Mouse (Mus musculus) E14TG2a.4 (cell line): Measurements from ENCODE around the gene Zmym2.
"Not testable (repeated sequence)": the region's sequence is repeated elsewhere in the genome, so short reads cannot be mapped to it uniquely, and the experiment has no call there.

Experiments used
- H3K27me3 ChIP-seq: 2 replicates; pipeline ENCODE4 v1.6.1; 2014; ENCODE audit warnings: low read length, control low read depth; ENCODE audit not compliant: insufficient read depth
- H3K36me3 ChIP-seq: 2 replicates; pipeline ENCODE4 v1.6.1; 2014; ENCODE audit warnings: low read length, control low read depth; ENCODE audit not compliant: insufficient read depth
- H3K4me1 ChIP-seq: replicated peaks from 2 replicates; pipeline ENCODE4 v1.6.1; 2014; ENCODE audit warnings: low read depth, low read length, control low read depth
- H3K4me3 ChIP-seq: replicated peaks from 2 replicates; pipeline ENCODE4 v1.5.1; 2014; ENCODE audit warnings: mild to moderate bottlenecking, low read length
- H3K9me3 ChIP-seq: 2 replicates; pipeline ENCODE4 v1.6.1; 2014; ENCODE audit warnings: low read length, control low read depth
- CTCF ChIP-seq: conservative IDR thresholded peaks from 2 replicates; pipeline ENCODE4 v1.5.1; 2014; ENCODE audit warnings: low read length
- NANOG ChIP-seq: IDR thresholded peaks from 2 replicates; pipeline ENCODE4 v1.6.1; 2014; ENCODE audit warnings: borderline replicate concordance, low read length, mixed read lengths
- POU5F1 ChIP-seq: IDR thresholded peaks from 2 replicates; pipeline ENCODE4 v1.6.1; 2014; ENCODE audit warnings: low read length, borderline replicate concordance

Gene Zmym2

GRCm38 (mm10) chr14:56875586-56876159, 10.8 kb upstream of the Zmym2 start:
- Histone ChIP-seq H3K4me3 (no peak overlapping the region), H3K36me3 (no peaks in the 10 kb centered on the region), H3K27me3 (0 out of 2 replicates have a peak, but pooled peaks cover 4% of the 10 kb centered on the region), H3K4me1 (peaks cover 15% of the 10 kb centered on the region), H3K9me3 (peaks cover 69% of the 10 kb centered on the region)
- TF ChIP-seq NANOG (no peak), POU5F1 (no peak), CTCF (no peak)

- Histone ChIP-seq H3K4me3 (no peak overlapping the region), H3K27me3 (0 out of 2 replicates have a peak, but pooled peaks cover 4% of the 10 kb centered on the region), H3K9me3 (peaks cover 17% of the 10 kb centered on the region), H3K4me1 (no peaks in the 10 kb centered on the region), H3K36me3 (no peaks in the 10 kb centered on the region)
- TF ChIP-seq CTCF (no peak), POU5F1 (no peak), NANOG (no peak)
Measured at GRCm38 (mm10) chr14:56881271-56881670, 5.2 kb upstream of the Zmym2 start.

GRCm38 (mm10) chr14:56883431-56883830, 3.0 kb upstream of the Zmym2 start:
- TF ChIP-seq POU5F1, result no peak
- no peak for TF ChIP-seq CTCF
- no peak for TF ChIP-seq NANOG

GRCm38 (mm10) chr14:56885308-56885771, 1.1 kb upstream of the Zmym2 start:
- Histone ChIP-seq H3K9me3 (no peaks in the 10 kb centered on the region), H3K36me3 (peaks cover 19% of the 10 kb centered on the region), H3K4me1 (peaks cover 29% of the 10 kb centered on the region), H3K27me3 (0 out of 2 replicates have a peak, but pooled peaks cover 3% of the 10 kb centered on the region), H3K4me3 (peak overlapping the region; percentile 84)
- TF ChIP-seq NANOG (no peak), CTCF (peak; percentile 65)

More at GRCm38 (mm10) chr14:56883431-56883830, 3.0 kb upstream of the Zmym2 start:
- Histone ChIP-seq H3K9me3 (peaks cover 2% of the 10 kb centered on the region; the same call in 1 of the 2 replicates), H3K36me3 (peaks cover 2% of the 10 kb centered on the region), H3K4me3 (no peak overlapping the region), H3K4me1 (peaks cover 12% of the 10 kb centered on the region), H3K27me3 (0 out of 2 replicates have a peak, but pooled peaks cover 4% of the 10 kb centered on the region)

- Histone ChIP-seq H3K36me3 (peaks cover 25% of the 10 kb centered on the region), H3K4me1 (peaks cover 29% of the 10 kb centered on the region), H3K4me3 (peak overlapping the region; percentile 84)
- H3K27me3 ChIP-seq, H3K9me3 ChIP-seq: not testable (repeated sequence)
Measured at GRCm38 (mm10) chr14:56885986-56886593, 363 bp upstream of the Zmym2 start.

- TF ChIP-seq NANOG, result no peak
- TF ChIP-seq POU5F1, result no peak
- no peak for TF ChIP-seq CTCF
- no peaks in the 10 kb centered on the region for H3K9me3 ChIP-seq
- no peaks in the 10 kb centered on the region for H3K27me3 ChIP-seq
- peaks cover 29% of the 10 kb centered on the region for H3K4me1 ChIP-seq
- peaks cover 36% of the 10 kb centered on the region for H3K36me3 ChIP-seq
- peak overlapping the region; percentile 91 for H3K4me3 ChIP-seq
Measured at GRCm38 (mm10) chr14:56887514-56887880, 1.0 kb downstream of the Zmym2 start.

GRCm38 (mm10) chr14:56887887-56888286, 1.4 kb downstream of the Zmym2 start:
- peak; percentile 67 for TF ChIP-seq CTCF
- no peak for TF ChIP-seq POU5F1
- peaks cover 29% of the 10 kb centered on the region for H3K4me1 ChIP-seq
- peak overlapping the region; percentile 91 for H3K4me3 ChIP-seq
- H3K9me3 ChIP-seq, result no peaks in the 10 kb centered on the region
- H3K36me3 ChIP-seq, result peaks cover 40% of the 10 kb centered on the region
- no peaks in the 10 kb centered on the region for H3K27me3 ChIP-seq

- H3K4me1 ChIP-seq, result peaks cover 29% of the 10 kb centered on the region
- no peaks in the 10 kb centered on the region for H3K9me3 ChIP-seq
- H3K4me3 ChIP-seq, result peak overlapping the region; percentile 91
- TF ChIP-seq POU5F1 (no peak), CTCF (no peak), NANOG (no peak)
- peaks cover 45% of the 10 kb centered on the region for H3K36me3 ChIP-seq
- no peaks in the 10 kb centered on the region for H3K27me3 ChIP-seq
Measured at GRCm38 (mm10) chr14:56888416-56888815, 2.0 kb downstream of the Zmym2 start.

GRCm38 (mm10) chr14:56894417-56894816, 8.0 kb downstream of the Zmym2 start:
- H3K27me3 ChIP-seq, result no peaks in the 10 kb centered on the region
- no peaks in the 10 kb centered on the region for H3K9me3 ChIP-seq
- TF ChIP-seq CTCF (no peak), POU5F1 (no peak), NANOG (no peak)
- no peak overlapping the region for H3K4me3 ChIP-seq
- peaks cover 12% of the 10 kb centered on the region; the same call in 1 of the 2 replicates for H3K4me1 ChIP-seq
- peaks cover 57% of the 10 kb centered on the region for H3K36me3 ChIP-seq
